Mouse (Mus musculus): ENCODE results near the gene Frmd4b.

DNA sequence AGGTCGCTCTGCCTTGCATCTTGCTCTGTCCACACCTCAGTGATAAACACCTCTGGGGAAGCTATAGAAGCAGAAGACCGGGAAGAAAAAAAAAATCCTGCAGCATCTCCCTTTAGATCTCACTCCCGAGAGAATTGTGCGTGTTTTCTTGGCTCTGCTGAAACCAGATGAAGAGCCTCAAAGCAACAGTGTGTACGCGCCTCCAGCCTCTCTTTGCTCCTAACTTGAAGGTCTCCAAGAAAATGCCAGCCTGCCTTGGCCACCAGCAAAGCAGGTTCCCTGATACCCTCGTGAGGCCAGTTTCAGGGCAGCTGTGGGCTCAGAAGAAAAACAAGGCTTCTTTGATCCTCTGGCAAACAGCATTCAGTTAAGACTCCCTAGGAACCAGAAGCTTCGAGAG is 129.1 kb downstream of the Frmd4b start:
- TF ChIP-seq CTCF (IDR thresholded peaks at IDR 0.05; ENCODE audit: borderline replicate concordance, insufficient read depth, low read depth, low read length) = no peak
- no peak for TF ChIP-seq POLR2A (IDR thresholded peaks at IDR 0.05; ENCODE audit: borderline replicate concordance, insufficient read depth, low read length)

Measured in cerebellum, adult 2 months (tissue).